21 mouse cellular contexts compared by ENCODE assay signal in genomic region chr3:34678840-34679239, GRCm38 (mm10). TPM values are rescaled to one million over a fixed set of nuclear protein-coding genes. Genes with fewer than 3 reads are reported as not detected.
DNase-seq lines count a peak whose midpoint lies in the region; ATAC-seq and TF ChIP-seq lines count a peak whose summit lies in the region.
"Had no signal": no experiment of that assay in that cellular context is flagged by ENCODE, and none has a peak within 500 bp of the region (broad histone marks: within the 10 kb centered on the region; RNA-seq: fewer than 3 reads in every experiment).

No protein-coding gene starts in this region.

- TF ChIP-seq CTCF in hindbrain, postnatal 0 days (IDR thresholded peaks at IDR 0.05; ENCODE audit: low read depth) = no peak

- 0 out of 2 replicates have a peak, but pooled peaks cover 3% of the 10 kb centered on the region for H3K4me1 ChIP-seq in hindbrain, embryonic 11.5 days (replicated peaks; ENCODE audit: control insufficient read depth, insufficient read depth, low read length)
- no peaks in the 10 kb centered on the region for H3K4me1 ChIP-seq in hindbrain, postnatal 0 days (ENCODE audit: insufficient read depth, low read length)
- H3K4me1 ChIP-seq in midbrain, embryonic 13.5 days (replicated peaks) = peaks cover 18% of the 10 kb centered on the region
- H3K4me1 ChIP-seq in midbrain, embryonic 14.5 days (ENCODE audit: control insufficient read depth, insufficient read depth, low read length) = peaks cover 4% of the 10 kb centered on the region; the same call in 1 of the 2 replicates
- no peaks in the 10 kb centered on the region for H3K4me1 ChIP-seq in embryonic facial prominence, embryonic 14.5 days (ENCODE audit: control insufficient read depth, insufficient read depth, low read length)
- H3K4me1 ChIP-seq: embryonic facial prominence, embryonic 15.5 days; heart, embryonic 12.5 days had no signal

- H3K4me3 ChIP-seq in hindbrain, embryonic 11.5 days (ENCODE audit: low read depth, low read length) = no peak overlapping the region
- no peak overlapping the region for H3K4me3 ChIP-seq in hindbrain, postnatal 0 days (ENCODE audit: low read length)
- no peak overlapping the region for H3K4me3 ChIP-seq in midbrain, embryonic 13.5 days (replicated peaks)
- H3K4me3 ChIP-seq in midbrain, embryonic 14.5 days (replicated peaks; ENCODE audit: low read depth, low read length) = no peak overlapping the region
- no peak overlapping the region for H3K4me3 ChIP-seq in embryonic facial prominence, embryonic 14.5 days (ENCODE audit: low read depth, low read length)
- H3K4me3 ChIP-seq: embryonic facial prominence, embryonic 15.5 days; heart, embryonic 12.5 days; neural tube, embryonic 13.5 days had no signal

- peak; percentile 38 for DNase-seq in hindbrain, embryonic 11.5 days (ENCODE audit: low spot score)
- no peak for DNase-seq in hindbrain, postnatal 0 days (ENCODE audit: low spot score)
- DNase-seq in midbrain, embryonic 14.5 days = no peak
- no peak for DNase-seq in embryonic facial prominence, embryonic 14.5 days (ENCODE audit: low spot score)
- DNase-seq in gastrocnemius, postnatal 10 days = no peak
- DNase-seq in testis, postnatal 10 days (ENCODE audit: low spot score) = no peak
- DNase-seq: adrenal gland, postnatal 10 days; cerebellum, adult 11 months; cerebellum, postnatal 14 days; gastrocnemius, postnatal 25 days; kidney, adult 9 months; kidney, postnatal 4 days; lung, embryonic 14.5 days; lung, postnatal 4 days; thymus, postnatal 36 days had no signal

- WGBS in hindbrain, embryonic 11.5 days = 2% methylated on average over 7 of the region's 7 CpGs
- 16% methylated on average over 7 of the region's 7 CpGs for WGBS in hindbrain, postnatal 0 days
- 4% methylated on average over 7 of the region's 7 CpGs for WGBS in midbrain, embryonic 13.5 days
- 8% methylated on average over 7 of the region's 7 CpGs for WGBS in midbrain, embryonic 14.5 days
- WGBS in embryonic facial prominence, embryonic 14.5 days = 6% methylated on average over 7 of the region's 7 CpGs

- H3K27ac ChIP-seq in hindbrain, embryonic 11.5 days (ENCODE audit: low read depth, low read length) = peak overlapping the region; percentile 45; the same call in 1 of the 2 replicates
- H3K27ac ChIP-seq in hindbrain, postnatal 0 days = no peak overlapping the region
- no peak overlapping the region for H3K27ac ChIP-seq in midbrain, embryonic 13.5 days
- H3K27ac ChIP-seq in midbrain, embryonic 14.5 days (replicated peaks; ENCODE audit: low read depth, low read length) = no peak overlapping the region
- no peak overlapping the region for H3K27ac ChIP-seq in embryonic facial prominence, embryonic 14.5 days (replicated peaks; ENCODE audit: low read depth, low read length)
- H3K27ac ChIP-seq: embryonic facial prominence, embryonic 15.5 days had no signal

- H3K9me3 ChIP-seq in hindbrain, embryonic 11.5 days (ENCODE audit: control insufficient read depth, low read length) = no peaks in the 10 kb centered on the region
- no peaks in the 10 kb centered on the region for H3K9me3 ChIP-seq in hindbrain, postnatal 0 days (ENCODE audit: low read length)
- no peaks in the 10 kb centered on the region for H3K9me3 ChIP-seq in midbrain, embryonic 13.5 days
- no peaks in the 10 kb centered on the region for H3K9me3 ChIP-seq in midbrain, embryonic 14.5 days (ENCODE audit: control insufficient read depth, low read length)
- H3K9me3 ChIP-seq in embryonic facial prominence, embryonic 14.5 days (ENCODE audit: control insufficient read depth, low read length) = no peaks in the 10 kb centered on the region
- H3K9me3 ChIP-seq: embryonic facial prominence, embryonic 15.5 days; heart, embryonic 12.5 days; neural tube, embryonic 13.5 days had no signal

- H3K4me2 ChIP-seq in hindbrain, embryonic 11.5 days (replicated peaks; ENCODE audit: low read depth, low read length) = no peak overlapping the region
- no peak overlapping the region for H3K4me2 ChIP-seq in hindbrain, postnatal 0 days (ENCODE audit: low read depth, low read length)
- H3K4me2 ChIP-seq in midbrain, embryonic 13.5 days (replicated peaks) = no peak overlapping the region
- H3K4me2 ChIP-seq in midbrain, embryonic 14.5 days (ENCODE audit: low read length) = no peak overlapping the region
- no peak overlapping the region for H3K4me2 ChIP-seq in embryonic facial prominence, embryonic 14.5 days (ENCODE audit: low read depth, low read length)
- H3K4me2 ChIP-seq: embryonic facial prominence, embryonic 15.5 days; heart, embryonic 12.5 days; lung, embryonic 14.5 days; neural tube, embryonic 13.5 days had no signal

- no peaks in the 10 kb centered on the region for H3K36me3 ChIP-seq in hindbrain, embryonic 11.5 days (ENCODE audit: control insufficient read depth, insufficient read depth, low read length)
- H3K36me3 ChIP-seq in hindbrain, postnatal 0 days (ENCODE audit: insufficient read depth, low read length) = no peaks in the 10 kb centered on the region
- H3K36me3 ChIP-seq in midbrain, embryonic 13.5 days = 0 out of 2 replicates have a peak, but pooled peaks cover 3% of the 10 kb centered on the region
- 0 out of 2 replicates have a peak, but pooled peaks cover 4% of the 10 kb centered on the region for H3K36me3 ChIP-seq in midbrain, embryonic 14.5 days (ENCODE audit: control insufficient read depth, insufficient read depth, low read length)
- H3K36me3 ChIP-seq in embryonic facial prominence, embryonic 14.5 days (ENCODE audit: control insufficient read depth, insufficient read depth, low read length) = no peaks in the 10 kb centered on the region
- H3K36me3 ChIP-seq: embryonic facial prominence, embryonic 15.5 days; heart, embryonic 12.5 days; neural tube, embryonic 13.5 days had no signal

- H3K9ac ChIP-seq in hindbrain, embryonic 11.5 days (ENCODE audit: low read depth, low read length) = no peak overlapping the region
- H3K9ac ChIP-seq in hindbrain, postnatal 0 days (replicated peaks; ENCODE audit: low read length) = no peak overlapping the region
- no peak overlapping the region for H3K9ac ChIP-seq in midbrain, embryonic 13.5 days (replicated peaks)
- no peak overlapping the region for H3K9ac ChIP-seq in midbrain, embryonic 14.5 days (replicated peaks; ENCODE audit: low read length)
- H3K9ac ChIP-seq in embryonic facial prominence, embryonic 14.5 days (ENCODE audit: low read depth, low read length) = no peak overlapping the region
- H3K9ac ChIP-seq: embryonic facial prominence, embryonic 15.5 days; heart, embryonic 12.5 days; lung, embryonic 14.5 days; neural tube, embryonic 13.5 days had no signal

- no peaks in the 10 kb centered on the region for H3K27me3 ChIP-seq in hindbrain, embryonic 11.5 days (ENCODE audit: control insufficient read depth, insufficient read depth, low read length)
- H3K27me3 ChIP-seq in hindbrain, postnatal 0 days (ENCODE audit: insufficient read depth, low read length) = no peaks in the 10 kb centered on the region
- H3K27me3 ChIP-seq in midbrain, embryonic 13.5 days = no peaks in the 10 kb centered on the region
- H3K27me3 ChIP-seq in midbrain, embryonic 14.5 days (ENCODE audit: control insufficient read depth, insufficient read depth, low read length) = no peaks in the 10 kb centered on the region
- H3K27me3 ChIP-seq in embryonic facial prominence, embryonic 14.5 days (replicated peaks; ENCODE audit: control insufficient read depth, insufficient read depth, low read length) = 0 out of 2 replicates have a peak, but pooled peaks cover under 1% of the 10 kb centered on the region
- H3K27me3 ChIP-seq: neural tube, embryonic 13.5 days had no signal

- no peak for ATAC-seq in hindbrain, embryonic 11.5 days (ENCODE audit: low FRiP score)
- no peak for ATAC-seq in hindbrain, postnatal 0 days
- ATAC-seq in midbrain, embryonic 13.5 days = peak; percentile 51; the same call in 1 of the 2 replicates
- ATAC-seq in midbrain, embryonic 14.5 days (ENCODE audit: low FRiP score, low TSS enrichment) = no peak; the same call in 1 of the 2 replicates
- peak; percentile 57; the same call in 1 of the 2 replicates for ATAC-seq in embryonic facial prominence, embryonic 14.5 days (ENCODE audit: low read depth)
- ATAC-seq: inflammation-experienced regulatory T-cells, adult 6 months had no signal

RNA-seq across cellular contexts. Expression of gene Sox2, which starts 28.6 kb away (rescaled TPM):
- polyA plus RNA-seq in hindbrain, embryonic 11.5 days (2014; fragmentation: Nextera tagmentation; extraction: Ambion mirVana) = 25.1 and 36.7 TPM in 2 replicates
- total RNA-seq in hindbrain, postnatal 0 days (2014; rRNA removed) = 68.1 and 80.2 TPM in 2 replicates
- 22.6 and 26.3 TPM in 2 replicates for polyA plus RNA-seq in hindbrain, postnatal 0 days (2015; fragmentation: Nextera tagmentation; extraction: Ambion mirVana)
- polyA plus RNA-seq in midbrain, embryonic 13.5 days (2015; fragmentation: Nextera tagmentation; extraction: Ambion mirVana) = 27.8 and 28.2 TPM in 2 replicates
- 16.8 and 22.4 TPM in 2 replicates for polyA plus RNA-seq in midbrain, embryonic 14.5 days (2014; fragmentation: Nextera tagmentation; extraction: Ambion mirVana)
- 4.3 and 5.1 TPM in 2 replicates for polyA plus RNA-seq in embryonic facial prominence, embryonic 14.5 days (2014; fragmentation: Nextera tagmentation; extraction: Ambion mirVana)
- under 1 TPM; 0.38 to 0.77 TPM for total RNA-seq in gastrocnemius, postnatal 10 days (2021)
- total RNA-seq: gastrocnemius, postnatal 25 days; heart, postnatal 25 days had no signal
- polyA plus RNA-seq: inflammation-experienced regulatory T-cells, adult 6 months had no signal

Comparison
In these comparisons a context has a peak if more than half of its experiments do, and no peak if none do; other contexts are left out.
1. ATAC-seq: peak in midbrain, embryonic 13.5 days (single experiment) and embryonic facial prominence, embryonic 14.5 days (single experiment); none in hindbrain, embryonic 11.5 days (single experiment), hindbrain, postnatal 0 days (single experiment) and midbrain, embryonic 14.5 days (single experiment).